Comparison of ENCODE assay signal across 8 mouse cellular contexts in the genomic region with DNA sequence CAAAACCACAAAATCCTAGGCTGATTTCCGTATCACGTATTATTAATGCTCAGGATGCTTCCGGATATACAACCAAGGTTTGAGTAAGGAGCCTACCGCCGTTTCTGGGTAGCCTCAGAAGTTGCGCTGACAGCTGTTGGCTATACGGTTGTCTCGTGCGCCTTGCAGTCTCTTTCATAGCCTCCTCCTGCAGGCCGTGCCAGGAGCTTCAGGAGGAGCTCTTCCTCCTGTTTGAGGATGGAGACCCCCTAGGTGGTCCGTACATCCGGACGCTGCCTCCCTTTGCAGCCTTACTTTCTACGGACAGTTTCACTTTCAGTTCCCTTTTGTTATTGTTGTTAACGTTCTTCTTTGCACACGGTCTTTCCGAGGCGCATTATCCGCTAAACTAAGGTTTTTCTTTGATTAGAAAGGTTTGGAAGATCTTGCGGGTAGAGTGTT. TPM values are rescaled to one million over a fixed set of nuclear protein-coding genes. Genes with fewer than 3 reads are reported as not detected.
A peak's percentile ranks its signal among the peaks of the same experiment; 100 is the strongest.
DNase-seq lines count a peak whose midpoint lies in the region; ATAC-seq and TF ChIP-seq lines count a peak whose summit lies in the region.

No protein-coding gene starts in this region.

- peak overlapping the region; percentile 98 for H3K9ac ChIP-seq in forebrain, embryonic 13.5 days
- peak overlapping the region; percentile 92 for H3K9ac ChIP-seq in hindbrain, postnatal 0 days (replicated peaks; ENCODE audit: low read length)
- peak overlapping the region; percentile 93 for H3K9ac ChIP-seq in liver, embryonic 11.5 days (ENCODE audit: low read depth, low read length)
- H3K9ac ChIP-seq in midbrain, postnatal 0 days (replicated peaks; ENCODE audit: low read length, poor library complexity, severe bottlenecking), result peak overlapping the region; percentile 87

- no peaks in the 10 kb centered on the region for H3K9me3 ChIP-seq in forebrain, embryonic 13.5 days (replicated peaks)
- no peaks in the 10 kb centered on the region for H3K9me3 ChIP-seq in hindbrain, postnatal 0 days (ENCODE audit: low read length)
- no peaks in the 10 kb centered on the region for H3K9me3 ChIP-seq in liver, embryonic 11.5 days (ENCODE audit: control insufficient read depth, low read length)
- no peaks in the 10 kb centered on the region for H3K9me3 ChIP-seq in midbrain, postnatal 0 days (ENCODE audit: low read length)

- peak overlapping the region; percentile 92 for H3K27ac ChIP-seq in forebrain, embryonic 13.5 days
- peak overlapping the region; percentile 96 for H3K27ac ChIP-seq in hindbrain, postnatal 0 days
- H3K27ac ChIP-seq in liver, embryonic 11.5 days (ENCODE audit: low read depth, low read length), result peak overlapping the region; percentile 78
- H3K27ac ChIP-seq in midbrain, postnatal 0 days (ENCODE audit: low read depth, low read length), result peak overlapping the region; percentile 96

- peak overlapping the region; percentile 60 for H3K4me2 ChIP-seq in forebrain, embryonic 13.5 days
- H3K4me2 ChIP-seq in hindbrain, postnatal 0 days (ENCODE audit: low read depth, low read length), result peak overlapping the region; percentile 71
- H3K4me2 ChIP-seq in liver, embryonic 11.5 days, result peak overlapping the region; percentile 69
- H3K4me2 ChIP-seq in midbrain, postnatal 0 days (ENCODE audit: low read depth, low read length, poor library complexity, severe bottlenecking), result peak overlapping the region; percentile 63

- peaks cover 21% of the 10 kb centered on the region for H3K4me1 ChIP-seq in forebrain, embryonic 13.5 days
- H3K4me1 ChIP-seq in hindbrain, postnatal 0 days (ENCODE audit: insufficient read depth, low read length), result peaks cover 4% of the 10 kb centered on the region; the same call in 1 of the 2 replicates
- H3K4me1 ChIP-seq in liver, embryonic 11.5 days (replicated peaks; ENCODE audit: control insufficient read depth, insufficient read depth, low read length), result peaks cover 18% of the 10 kb centered on the region
- no peaks in the 10 kb centered on the region for H3K4me1 ChIP-seq in midbrain, postnatal 0 days (ENCODE audit: insufficient read depth, low read length)

- peak overlapping the region; percentile 92 for H3K4me3 ChIP-seq in forebrain, embryonic 13.5 days
- peak overlapping the region; percentile 87 for H3K4me3 ChIP-seq in hindbrain, postnatal 0 days (ENCODE audit: low read length)
- peak overlapping the region; percentile 97 for H3K4me3 ChIP-seq in liver, embryonic 11.5 days (ENCODE audit: low read depth, low read length)
- peak overlapping the region; percentile 66 for H3K4me3 ChIP-seq in midbrain, postnatal 0 days (ENCODE audit: low read depth, low read length)

- peak; percentile 39 for ATAC-seq in forebrain, embryonic 13.5 days
- peak; percentile 41 for ATAC-seq in hindbrain, postnatal 0 days
- no peak for ATAC-seq in liver, embryonic 11.5 days (replicated peaks; ENCODE audit: low FRiP score)
- peak; percentile 45 for ATAC-seq in midbrain, postnatal 0 days (ENCODE audit: low FRiP score)

- peaks cover 25% of the 10 kb centered on the region for H3K36me3 ChIP-seq in forebrain, embryonic 13.5 days (ENCODE audit: poor library complexity, severe bottlenecking)
- peaks cover 18% of the 10 kb centered on the region for H3K36me3 ChIP-seq in hindbrain, postnatal 0 days (ENCODE audit: insufficient read depth, low read length)
- H3K36me3 ChIP-seq in liver, embryonic 11.5 days (ENCODE audit: control insufficient read depth, insufficient read depth, low read length), result peaks cover 12% of the 10 kb centered on the region
- H3K36me3 ChIP-seq in midbrain, postnatal 0 days (ENCODE audit: insufficient read depth, low read length), result peaks cover 19% of the 10 kb centered on the region

- TF ChIP-seq CTCF in hindbrain, postnatal 0 days (IDR thresholded peaks at IDR 0.05; ENCODE audit: low read depth), result peak; percentile 54
- TF ChIP-seq CTCF in midbrain, postnatal 0 days (IDR thresholded peaks at IDR 0.05), result peak; percentile 49

- peaks cover 20% of the 10 kb centered on the region for H3K27me3 ChIP-seq in forebrain, embryonic 13.5 days
- no peaks in the 10 kb centered on the region for H3K27me3 ChIP-seq in hindbrain, postnatal 0 days (ENCODE audit: insufficient read depth, low read length)
- H3K27me3 ChIP-seq in liver, embryonic 11.5 days (replicated peaks; ENCODE audit: control insufficient read depth, insufficient read depth, low read length), result no peaks in the 10 kb centered on the region
- H3K27me3 ChIP-seq in midbrain, postnatal 0 days (ENCODE audit: insufficient read depth, low read length), result peaks cover 13% of the 10 kb centered on the region; the same call in 1 of the 2 replicates

- peak; percentile 24 for DNase-seq in layer of hippocampus, adult 11-12 months (ENCODE audit: low spot score)
- no peak for DNase-seq in layer of hippocampus, adult 9-11 months
- DNase-seq in adrenal gland, postnatal 25 days, result peak; percentile 19
- DNase-seq in hindbrain, postnatal 0 days (ENCODE audit: low spot score), result peak; percentile 78
- peak; percentile 56 for DNase-seq in liver, embryonic 11.5 days (ENCODE audit: low spot score)
- DNase-seq in midbrain, postnatal 0 days (ENCODE audit: low spot score), result peak; percentile 83
- DNase-seq in testis, postnatal 14 days (ENCODE audit: low spot score), result peak; percentile 49

- WGBS in forebrain, embryonic 13.5 days, result 2% methylated on average over 20 of the region's 20 CpGs
- under 1% methylated on average over 20 of the region's 20 CpGs for WGBS in hindbrain, postnatal 0 days
- under 1% methylated on average over 20 of the region's 20 CpGs for WGBS in liver, embryonic 11.5 days
- under 1% methylated on average over 20 of the region's 20 CpGs for WGBS in midbrain, postnatal 0 days

RNA-seq across cellular contexts. Expression of a gene that starts 0.9 kb away (rescaled TPM):
- 62.9 and 95.1 TPM in 2 replicates for total RNA-seq in adrenal gland, postnatal 25 days (2021)
- 205 and 211 TPM in 2 replicates for polyA plus RNA-seq in forebrain, embryonic 13.5 days (2015; fragmentation: Nextera tagmentation; extraction: Ambion mirVana)
- 133 and 148 TPM in 2 replicates for total RNA-seq in hindbrain, postnatal 0 days (2014; rRNA removed)
- 132 and 141 TPM in 2 replicates for polyA plus RNA-seq in hindbrain, postnatal 0 days (2015; fragmentation: Nextera tagmentation; extraction: Ambion mirVana)
- polyA plus RNA-seq in liver, embryonic 11.5 days (2014; fragmentation: Nextera tagmentation; extraction: Ambion mirVana), result 51.0 and 53.2 TPM in 2 replicates
- 134 and 156 TPM in 2 replicates for total RNA-seq in midbrain, postnatal 0 days (2014; rRNA removed)
- 160 and 167 TPM in 2 replicates for polyA plus RNA-seq in midbrain, postnatal 0 days (2015; fragmentation: Nextera tagmentation; extraction: Ambion mirVana)

RNA-seq across cellular contexts. Expression of a gene that starts 6.7 kb away (rescaled TPM):
- total RNA-seq in adrenal gland, postnatal 25 days (2021), result 5.2 and 6.3 TPM in 2 replicates
- 12.2 and 12.3 TPM in 2 replicates for polyA plus RNA-seq in forebrain, embryonic 13.5 days (2015; fragmentation: Nextera tagmentation; extraction: Ambion mirVana)
- 1.5 TPM in 1 of 2 replicates, not detected in the other for total RNA-seq in hindbrain, postnatal 0 days (2014; rRNA removed)
- polyA plus RNA-seq in hindbrain, postnatal 0 days (2015; fragmentation: Nextera tagmentation; extraction: Ambion mirVana), result 2.3 and 2.7 TPM in 2 replicates
- 1.6 and 1.7 TPM in 2 replicates for polyA plus RNA-seq in liver, embryonic 11.5 days (2014; fragmentation: Nextera tagmentation; extraction: Ambion mirVana)
- total RNA-seq in midbrain, postnatal 0 days (2014; rRNA removed), result not detected in 2 replicates
- 3.1 and 3.9 TPM in 2 replicates for polyA plus RNA-seq in midbrain, postnatal 0 days (2015; fragmentation: Nextera tagmentation; extraction: Ambion mirVana)

RNA-seq across cellular contexts. Expression of a gene that starts 23.3 kb away (rescaled TPM):
- total RNA-seq in adrenal gland, postnatal 25 days (2021), result 1.8 and 2.2 TPM in 2 replicates
- polyA plus RNA-seq in forebrain, embryonic 13.5 days (2015; fragmentation: Nextera tagmentation; extraction: Ambion mirVana), result 0.35 and 0.36 TPM in 2 replicates
- 0.52 and 1.3 TPM in 2 replicates for total RNA-seq in hindbrain, postnatal 0 days (2014; rRNA removed)
- polyA plus RNA-seq in hindbrain, postnatal 0 days (2015; fragmentation: Nextera tagmentation; extraction: Ambion mirVana), result 0.77 and 0.84 TPM in 2 replicates
- 3.5 and 3.8 TPM in 2 replicates for polyA plus RNA-seq in liver, embryonic 11.5 days (2014; fragmentation: Nextera tagmentation; extraction: Ambion mirVana)
- total RNA-seq in midbrain, postnatal 0 days (2014; rRNA removed), result 0.82 and 1.1 TPM in 2 replicates
- polyA plus RNA-seq in midbrain, postnatal 0 days (2015; fragmentation: Nextera tagmentation; extraction: Ambion mirVana), result 0.75 and 0.81 TPM in 2 replicates

RNA-seq across cellular contexts. Expression of a gene that starts 25.3 kb away (rescaled TPM):
- total RNA-seq in adrenal gland, postnatal 25 days (2021), result 40.1 and 59.7 TPM in 2 replicates
- 8.4 and 9.7 TPM in 2 replicates for polyA plus RNA-seq in forebrain, embryonic 13.5 days (2015; fragmentation: Nextera tagmentation; extraction: Ambion mirVana)
- total RNA-seq in hindbrain, postnatal 0 days (2014; rRNA removed), result 5.7 and 8.2 TPM in 2 replicates
- polyA plus RNA-seq in hindbrain, postnatal 0 days (2015; fragmentation: Nextera tagmentation; extraction: Ambion mirVana), result 14.2 and 14.4 TPM in 2 replicates
- 42.0 and 47.8 TPM in 2 replicates for polyA plus RNA-seq in liver, embryonic 11.5 days (2014; fragmentation: Nextera tagmentation; extraction: Ambion mirVana)
- 6.6 and 9.2 TPM in 2 replicates for total RNA-seq in midbrain, postnatal 0 days (2014; rRNA removed)
- 7.6 and 8.9 TPM in 2 replicates for polyA plus RNA-seq in midbrain, postnatal 0 days (2015; fragmentation: Nextera tagmentation; extraction: Ambion mirVana)

RNA-seq across cellular contexts. Expression of a gene that starts 42.1 kb away (rescaled TPM):
- total RNA-seq in adrenal gland, postnatal 25 days (2021), result 0.12 TPM in 1 of 2 replicates, not detected in the other
- polyA plus RNA-seq in forebrain, embryonic 13.5 days (2015; fragmentation: Nextera tagmentation; extraction: Ambion mirVana), result 0.31 and 0.32 TPM in 2 replicates
- total RNA-seq in hindbrain, postnatal 0 days (2014; rRNA removed), result 2.8 and 5.0 TPM in 2 replicates
- 3.8 and 4.9 TPM in 2 replicates for polyA plus RNA-seq in hindbrain, postnatal 0 days (2015; fragmentation: Nextera tagmentation; extraction: Ambion mirVana)
- polyA plus RNA-seq in liver, embryonic 11.5 days (2014; fragmentation: Nextera tagmentation; extraction: Ambion mirVana), result 0.25 and 0.53 TPM in 2 replicates
- 4.7 and 9.3 TPM in 2 replicates for total RNA-seq in midbrain, postnatal 0 days (2014; rRNA removed)
- 4.8 TPM in 2 replicates for polyA plus RNA-seq in midbrain, postnatal 0 days (2015; fragmentation: Nextera tagmentation; extraction: Ambion mirVana)
